Mouse (Mus musculus) myocyte (in vitro differentiated cells): Measurements from ENCODE around the gene Zbtb21. TPM values are rescaled to one million over a fixed set of nuclear protein-coding genes. Genes with fewer than 3 reads are reported as not detected.

Experiments
- H3K27me3 ChIP-seq: one replicate; pipeline ENCODE4 v1.6.1; 2011; ENCODE audit not compliant: control insufficient read depth, insufficient read depth, insufficient read length
- H3K36me3 ChIP-seq: one replicate; pipeline ENCODE4 v1.6.1; 2011; ENCODE audit not compliant: control insufficient read depth, insufficient read depth
- H3K4me2 ChIP-seq: one replicate; pipeline ENCODE4 v1.6.1; 2011; ENCODE audit warnings: low read depth, control low read depth
- H3K4me3 ChIP-seq: one replicate; pipeline ENCODE4 v1.5.1; 2011; ENCODE audit warnings: mild to moderate bottlenecking, control low read depth, moderate library complexity
- H3K79me2 ChIP-seq: one replicate; pipeline ENCODE4 v1.6.1; 2011; ENCODE audit not compliant: control insufficient read depth, insufficient read depth
- H3ac ChIP-seq: one replicate; pipeline ENCODE4 v1.6.1; 2011; ENCODE audit not compliant: control insufficient read depth, insufficient read length
- CEBPB ChIP-seq: IDR thresholded peaks from 2 replicates; pipeline ENCODE4 v1.6.1; 2011; ENCODE audit warnings: mild to moderate bottlenecking, moderate library complexity; ENCODE audit not compliant: poor library complexity, insufficient read depth, severe bottlenecking
- E2F4 ChIP-seq: IDR thresholded peaks from one replicate; pipeline ENCODE4 v1.6.1; 2011; ENCODE audit warnings: mild to moderate bottlenecking, control low read depth, moderate library complexity; ENCODE audit not compliant: insufficient read depth
- MAX ChIP-seq: IDR thresholded peaks from one replicate; pipeline ENCODE4 v1.6.1; 2011; ENCODE audit warnings: low read depth, mild to moderate bottlenecking, control low read depth
- MYOD1 ChIP-seq, 3 experiments: IDR thresholded peaks; one replicate each; pipeline ENCODE4 v1.6.1; 2011; ENCODE audit warnings: control low read depth in 2 of 3, low read depth in 2 of 3, mild to moderate bottlenecking in 2 of 3, moderate library complexity in 1 of 3; ENCODE audit not compliant: insufficient read length in 2 of 3, control insufficient read depth in 1 of 3
- MYOG ChIP-seq, 3 experiments: IDR thresholded peaks; one replicate each; pipeline ENCODE4 v1.6.1; 2011; ENCODE audit warnings: control low read depth in 2 of 3, low read depth in 2 of 3, mild to moderate bottlenecking in 2 of 3; ENCODE audit not compliant: insufficient read length in 2 of 3, control insufficient read depth in 1 of 3, insufficient read depth in 1 of 3
- POLR2A ChIP-seq: IDR thresholded peaks from one replicate; pipeline ENCODE4 v1.6.1; 2011; ENCODE audit warnings: low read depth, mild to moderate bottlenecking, control low read depth, moderate library complexity; ENCODE audit not compliant: insufficient read length
- POLR2AphosphoS2 ChIP-seq: IDR thresholded peaks from one replicate; pipeline ENCODE4 v1.6.1; 2011; ENCODE audit warnings: low read depth, control low read depth; ENCODE audit not compliant: insufficient read length
- REST ChIP-seq: IDR thresholded peaks from one replicate; pipeline ENCODE4 v1.6.1; 2011; ENCODE audit warnings: mild to moderate bottlenecking, control low read depth, moderate library complexity; ENCODE audit not compliant: insufficient read depth, insufficient read length
- SRF ChIP-seq: IDR thresholded peaks from one replicate; pipeline ENCODE4 v1.6.1; 2011; ENCODE audit warnings: low read depth; ENCODE audit not compliant: control insufficient read depth, insufficient read length
- TCF12 ChIP-seq: IDR thresholded peaks from one replicate; pipeline ENCODE4 v1.6.1; 2011; ENCODE audit warnings: mild to moderate bottlenecking, control low read depth; ENCODE audit not compliant: poor library complexity, insufficient read depth, severe bottlenecking
- TCF3 ChIP-seq: IDR thresholded peaks from one replicate; pipeline ENCODE4 v1.6.1; 2011; ENCODE audit warnings: low read depth, control low read depth; ENCODE audit not compliant: insufficient read length
- USF1 ChIP-seq: IDR thresholded peaks from one replicate; pipeline ENCODE4 v1.6.1; 2011; ENCODE audit warnings: low read depth, mild to moderate bottlenecking, control low read depth, moderate library complexity
- polyA plus RNA-seq: library from polyadenylated mRNA; unstranded; fragments of >200 nt; fragmentation: generic; extraction: Trizol; gene quantifications from one replicate; pipeline ENCODE4 v1.2.1, GENCODE M21; 2012; ENCODE audit warnings: missing spikeins

Gene Zbtb21
- polyA plus RNA-seq, 1 experiment: 13.9 TPM

DNA sequence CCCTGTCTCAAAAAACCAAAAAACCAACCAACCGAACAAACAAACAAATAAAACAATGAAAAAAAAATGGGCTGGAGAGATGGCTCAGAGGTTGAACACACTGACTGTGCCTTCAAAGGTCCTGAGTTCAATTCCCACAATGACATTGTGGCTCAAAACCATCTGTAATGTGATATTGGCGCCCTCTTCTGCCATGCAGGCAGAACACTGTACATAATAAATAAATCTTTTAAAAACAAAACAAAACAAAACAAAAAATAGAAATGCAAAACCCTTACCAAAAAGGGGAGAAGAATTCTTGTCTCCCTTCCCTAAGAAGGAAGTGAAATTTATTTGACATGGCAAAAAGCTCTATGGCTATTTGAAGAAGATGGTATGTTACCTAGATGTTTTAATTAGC, 29.1 kb upstream of the Zbtb21 start:
- Histone ChIP-seq H3K36me3 (no peaks in the 10 kb centered on the region), H3ac (no peak overlapping the region), H3K79me2 (no peaks in the 10 kb centered on the region), H3K4me2 (no peak overlapping the region), H3K4me3 (no peak overlapping the region), H3K27me3 (no peaks in the 10 kb centered on the region)
- TF ChIP-seq POLR2AphosphoS2 (no peak), MAX (no peak), MYOG (IDR thresholded peaks at IDR 0.05; ENCODE audit: control insufficient read depth in 1 of 3, insufficient read depth in 1 of 3, insufficient read length in 2 of 3, low read depth in 2 of 3) (no peak), POLR2A (no peak), SRF (no peak), MYOD1 (IDR thresholded peaks at IDR 0.05; ENCODE audit: control insufficient read depth in 1 of 3, insufficient read length in 2 of 3, low read depth in 2 of 3) (no peak), E2F4 (no peak), TCF3 (no peak), USF1 (no peak), REST (no peak), CEBPB (no peak), TCF12 (no peak)

DNA sequence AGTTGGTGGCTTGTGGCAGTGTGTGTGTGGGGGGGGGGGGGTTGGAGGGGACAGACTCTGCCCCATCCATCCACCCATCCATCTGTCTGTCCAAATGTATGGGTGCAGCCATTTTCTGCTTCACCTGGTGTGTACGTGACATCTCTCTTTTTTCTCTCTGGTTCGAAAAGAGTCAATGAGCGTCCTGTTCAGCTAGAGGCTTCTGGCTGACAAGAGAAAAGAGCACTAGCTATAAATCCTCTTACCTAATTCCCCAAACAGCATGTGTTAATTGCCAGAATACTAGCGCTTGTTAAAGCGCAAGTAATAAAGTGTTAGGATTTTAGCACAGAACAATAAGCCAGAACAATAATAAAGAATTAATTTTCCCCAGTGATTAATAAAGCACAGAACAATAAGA, 22.2 kb upstream of the Zbtb21 start:
- no peak for TF ChIP-seq USF1
- no peak for TF ChIP-seq TCF12
- TF ChIP-seq SRF: no peak
- TF ChIP-seq MYOG (IDR thresholded peaks at IDR 0.05; ENCODE audit: control insufficient read depth in 1 of 3, insufficient read depth in 1 of 3, insufficient read length in 2 of 3, low read depth in 2 of 3): no peak
- H3K4me2 ChIP-seq: no peak overlapping the region
- no peak overlapping the region for H3ac ChIP-seq
- H3K4me3 ChIP-seq: no peak overlapping the region
- H3K79me2 ChIP-seq: no peaks in the 10 kb centered on the region
- no peaks in the 10 kb centered on the region for H3K27me3 ChIP-seq
- no peaks in the 10 kb centered on the region for H3K36me3 ChIP-seq

- H3K27me3 ChIP-seq: no peaks in the 10 kb centered on the region
- no peaks in the 10 kb centered on the region for H3K36me3 ChIP-seq
- no peaks in the 10 kb centered on the region for H3K79me2 ChIP-seq
- no peak overlapping the region for H3K4me3 ChIP-seq
- H3ac ChIP-seq: no peak overlapping the region
- H3K4me2 ChIP-seq: no peak overlapping the region
- TF ChIP-seq POLR2A (no peak), SRF (no peak), E2F4 (no peak), TCF3 (no peak), POLR2AphosphoS2 (no peak), MYOD1 (IDR thresholded peaks at IDR 0.05; ENCODE audit: control insufficient read depth in 1 of 3, insufficient read length in 2 of 3, low read depth in 2 of 3) (no peak), MAX (no peak), MYOG (IDR thresholded peaks at IDR 0.05; ENCODE audit: control insufficient read depth in 1 of 3, insufficient read depth in 1 of 3, insufficient read length in 2 of 3, low read depth in 2 of 3) (no peak), USF1 (no peak)
Observed at GRCm38 (mm10) chr16:97981362-97981761, 18.9 kb upstream of the Zbtb21 start.

DNA sequence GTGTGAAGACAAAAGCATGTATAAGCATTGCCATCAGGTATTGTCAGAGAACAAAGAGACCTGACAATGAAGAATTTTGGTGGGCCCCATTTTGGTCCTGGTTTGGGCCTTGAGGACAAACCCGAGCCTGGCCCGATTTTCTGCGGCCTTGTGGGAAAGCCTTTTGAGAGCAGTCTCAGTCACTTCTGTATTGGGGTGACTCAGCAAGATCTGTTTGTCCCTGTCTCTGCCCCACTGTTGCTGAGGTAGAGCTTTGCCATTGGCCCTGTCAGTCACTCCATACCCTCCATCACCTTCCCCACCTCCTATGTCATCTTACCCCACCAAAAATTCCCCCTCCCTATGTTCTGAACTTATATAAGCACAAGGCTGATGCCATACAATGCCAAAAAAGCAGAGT, 15.3 kb upstream of the Zbtb21 start:
- Histone ChIP-seq H3ac (no peak overlapping the region), H3K36me3 (no peaks in the 10 kb centered on the region), H3K79me2 (no peaks in the 10 kb centered on the region), H3K4me2 (no peak overlapping the region), H3K4me3 (no peak overlapping the region), H3K27me3 (no peaks in the 10 kb centered on the region)
- TF ChIP-seq MYOD1 (IDR thresholded peaks at IDR 0.05; ENCODE audit: control insufficient read depth in 1 of 3, insufficient read length in 2 of 3, low read depth in 2 of 3): no peak
- TF ChIP-seq MYOG (IDR thresholded peaks at IDR 0.05; ENCODE audit: control insufficient read depth in 1 of 3, insufficient read depth in 1 of 3, insufficient read length in 2 of 3, low read depth in 2 of 3): no peak
- no peak for TF ChIP-seq TCF3
- no peak for TF ChIP-seq MAX
- no peak for TF ChIP-seq POLR2AphosphoS2
- no peak for TF ChIP-seq POLR2A
- no peak for TF ChIP-seq E2F4
- no peak for TF ChIP-seq TCF12
- TF ChIP-seq USF1: no peak
- no peak for TF ChIP-seq SRF
- no peak for TF ChIP-seq CEBPB
- TF ChIP-seq REST: no peak

- TF ChIP-seq USF1 (no peak), MYOG (IDR thresholded peaks at IDR 0.05; ENCODE audit: control insufficient read depth in 1 of 3, insufficient read depth in 1 of 3, insufficient read length in 2 of 3, low read depth in 2 of 3) (no peak), REST (no peak), E2F4 (no peak), POLR2A (no peak)
- H3K4me2 ChIP-seq: no peak overlapping the region
Observed at GRCm38 (mm10) chr16:97977277-97977676, 14.9 kb upstream of the Zbtb21 start.

More at GRCm38 (mm10) chr16:97977277-97977676, 14.9 kb upstream of the Zbtb21 start:
- Histone ChIP-seq H3K4me3 (no peak overlapping the region), H3ac (no peak overlapping the region), H3K79me2 (no peaks in the 10 kb centered on the region), H3K36me3 (no peaks in the 10 kb centered on the region), H3K27me3 (no peaks in the 10 kb centered on the region)
